Mouse (Mus musculus): Measurements from ENCODE around the gene Zdhhc18. TPM values are rescaled to one million over a fixed set of nuclear protein-coding genes. Genes with fewer than 3 reads are reported as not detected.

Zdhhc18 gene
- polyA plus RNA-seq, 1 experiment from 2014 or later = 3.1 TPM

DNA sequence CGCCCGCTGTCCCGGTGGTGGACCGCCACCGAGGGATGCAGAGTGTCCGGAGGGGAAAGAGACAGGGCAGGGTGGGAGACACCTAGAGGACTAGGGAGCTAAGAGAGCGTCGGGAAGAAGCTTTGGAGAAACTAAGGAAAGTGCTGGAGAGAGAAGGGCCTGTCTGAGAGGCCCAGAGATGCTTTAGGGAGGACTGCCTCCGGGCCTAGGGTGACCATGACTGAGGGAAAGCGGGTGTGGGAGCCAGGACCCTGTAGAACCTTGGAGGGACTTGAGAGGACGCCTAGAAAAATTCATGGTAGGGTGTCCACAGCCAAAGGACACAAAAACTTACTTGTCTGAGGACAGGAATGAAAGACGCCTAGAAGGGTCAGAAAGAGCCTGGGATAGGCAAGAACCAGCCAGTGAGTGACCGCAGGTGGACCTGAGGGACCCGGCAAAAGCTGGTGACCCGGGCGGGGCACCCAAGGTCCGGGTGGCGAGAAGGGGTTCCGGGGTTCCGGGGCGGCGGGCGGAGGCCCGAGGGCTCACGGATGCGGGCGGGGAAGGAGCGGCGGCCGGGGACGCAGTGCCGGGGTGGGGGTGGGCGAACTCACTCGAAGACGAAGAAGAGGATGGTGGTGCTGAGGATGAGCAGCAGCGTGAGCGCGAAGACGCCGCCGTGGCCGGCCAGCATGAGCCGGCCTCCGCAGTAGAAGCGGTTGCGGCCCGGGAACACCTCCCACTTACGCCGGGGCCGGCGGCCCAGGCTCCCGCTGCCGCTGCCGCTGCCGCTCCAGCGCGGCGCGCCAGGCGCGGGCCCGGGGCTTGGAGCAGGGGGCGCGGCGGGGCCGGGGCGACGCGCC lies 17.2 kb downstream of the Zdhhc18 start:
- Histone ChIP-seq H3K9ac (replicated peaks; ENCODE audit: low read length) (peak overlapping the region; percentile 91), H3K36me3 (replicated peaks; ENCODE audit: control insufficient read depth, insufficient read depth, low read depth, low read length) (no peaks in the 10 kb centered on the region), H3K27me3 (ENCODE audit: control insufficient read depth, insufficient read depth, low read length) (no peaks in the 10 kb centered on the region), H3K4me3 (ENCODE audit: low read depth, low read length) (peak overlapping the region; percentile 87), H3K4me1 (ENCODE audit: control insufficient read depth, insufficient read depth, low read length) (no peaks in the 10 kb centered on the region), H3K9me3 (replicated peaks; ENCODE audit: control insufficient read depth, low read length) (no peaks in the 10 kb centered on the region), H3K4me2 (ENCODE audit: low read depth, low read length) (peak overlapping the region; percentile 92), H3K27ac (replicated peaks; ENCODE audit: low read depth, low read length) (0 out of 2 replicates have a peak overlapping the region, but pooled peaks have one; percentile 47)
- under 1% methylated on average over 49 of the region's 69 CpGs for WGBS
- DNase-seq (ENCODE audit: low spot score) (peak; percentile 62), ATAC-seq (replicated peaks; ENCODE audit: insufficient number of reproducible peaks, low FRiP score, low TSS enrichment, low read depth) (peak; percentile 36; the same call in 1 of the 2 replicates)

DNA sequence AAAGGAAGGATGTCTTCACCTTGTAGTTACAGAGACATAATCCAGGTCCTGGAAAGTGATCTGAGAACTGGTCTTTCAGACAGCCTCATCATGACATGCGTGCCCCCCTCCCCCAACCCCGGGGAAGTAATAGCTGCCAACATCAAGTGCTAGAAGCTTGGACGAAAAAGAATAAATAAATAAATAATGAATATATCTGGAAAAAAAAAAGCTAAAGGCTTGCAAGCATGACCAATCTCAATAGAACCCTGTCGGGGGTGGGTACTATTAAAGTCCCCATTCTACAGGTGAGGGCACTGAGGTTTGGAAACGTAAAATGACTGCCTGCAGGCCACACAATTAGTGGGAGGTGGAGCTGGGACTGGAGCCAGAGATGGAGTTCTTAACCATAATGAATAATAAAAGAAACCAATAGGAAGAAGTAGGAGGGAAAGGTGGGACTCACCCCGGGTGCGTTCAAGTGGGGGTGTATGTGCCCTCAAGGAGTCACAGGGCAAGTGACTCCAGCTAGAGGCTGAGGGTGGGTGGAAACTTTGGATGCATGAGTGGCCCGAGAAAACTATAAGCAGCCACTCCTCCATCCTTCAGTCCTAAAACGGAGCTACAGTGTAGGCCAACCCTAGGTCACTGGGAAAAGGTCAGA lies 18.1 kb downstream of the Zdhhc18 start:
- Histone ChIP-seq H3K4me2 (ENCODE audit: low read depth, low read length) (peak overlapping the region; percentile 92), H3K36me3 (replicated peaks; ENCODE audit: control insufficient read depth, insufficient read depth, low read depth, low read length) (no peaks in the 10 kb centered on the region), H3K4me3 (ENCODE audit: low read depth, low read length) (peak overlapping the region; percentile 87), H3K4me1 (ENCODE audit: control insufficient read depth, insufficient read depth, low read length) (no peaks in the 10 kb centered on the region), H3K9ac (replicated peaks; ENCODE audit: low read length) (peak overlapping the region; percentile 91), H3K9me3 (replicated peaks; ENCODE audit: control insufficient read depth, low read length) (no peaks in the 10 kb centered on the region), H3K27me3 (ENCODE audit: control insufficient read depth, insufficient read depth, low read length) (no peaks in the 10 kb centered on the region), H3K27ac (replicated peaks; ENCODE audit: low read depth, low read length) (no peak overlapping the region)
- ATAC-seq (replicated peaks; ENCODE audit: insufficient number of reproducible peaks, low FRiP score, low TSS enrichment, low read depth) = no peak
- DNase-seq (ENCODE audit: low spot score) = no peak
- WGBS = 45% methylated on average over 9 of the region's 9 CpGs

DNA sequence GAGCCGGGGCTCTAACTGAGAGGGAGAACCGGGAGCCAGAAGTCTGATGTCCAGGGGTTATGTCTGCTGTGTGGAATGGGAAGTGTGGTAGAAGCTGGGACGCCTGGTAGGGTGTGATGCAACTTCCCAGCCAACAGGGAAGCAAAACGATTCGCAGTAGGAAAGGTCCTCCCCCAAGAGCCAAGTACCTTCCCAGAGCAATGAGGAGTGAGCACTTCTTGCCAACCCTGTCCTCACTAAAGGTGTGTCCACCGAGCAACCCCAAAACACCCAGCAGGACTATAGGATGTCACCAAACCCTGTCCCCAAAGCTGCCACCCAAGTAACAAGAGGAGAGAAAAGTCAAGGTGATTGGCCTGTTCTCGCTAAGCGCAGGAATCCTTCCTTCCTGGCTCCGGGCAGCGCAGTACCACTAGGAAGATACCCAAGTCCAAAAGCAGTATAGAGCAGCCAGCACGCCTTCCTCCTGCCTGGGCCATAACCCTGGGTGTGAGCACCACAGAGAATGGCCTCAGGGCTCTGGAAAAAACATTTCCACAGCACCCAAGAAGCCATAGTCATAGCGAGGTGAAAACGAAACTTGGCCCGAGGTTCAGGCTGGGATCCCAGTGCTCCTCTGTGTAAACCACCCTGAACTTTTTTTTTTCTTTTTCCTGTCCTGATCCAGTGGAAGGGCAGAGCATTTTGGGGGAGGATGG lies 18.7 kb downstream of the Zdhhc18 start:
- no peaks in the 10 kb centered on the region for H3K4me1 ChIP-seq (ENCODE audit: control insufficient read depth, insufficient read depth, low read length)
- no peaks in the 10 kb centered on the region for H3K9me3 ChIP-seq (replicated peaks; ENCODE audit: control insufficient read depth, low read length)
- no peak overlapping the region for H3K27ac ChIP-seq (replicated peaks; ENCODE audit: low read depth, low read length)
- no peaks in the 10 kb centered on the region for H3K36me3 ChIP-seq (replicated peaks; ENCODE audit: control insufficient read depth, insufficient read depth, low read depth, low read length)
- no peaks in the 10 kb centered on the region for H3K27me3 ChIP-seq (ENCODE audit: control insufficient read depth, insufficient read depth, low read length)
- ATAC-seq (replicated peaks; ENCODE audit: insufficient number of reproducible peaks, low FRiP score, low TSS enrichment, low read depth) (no peak), DNase-seq (ENCODE audit: low spot score) (no peak)
- no peak overlapping the region for H3K9ac ChIP-seq (replicated peaks; ENCODE audit: low read length)
- no peak overlapping the region for H3K4me3 ChIP-seq (ENCODE audit: low read depth, low read length)
- 80% methylated on average over 14 of the region's 14 CpGs for WGBS
- H3K4me2 ChIP-seq (ENCODE audit: low read depth, low read length) = no peak overlapping the region

DNA sequence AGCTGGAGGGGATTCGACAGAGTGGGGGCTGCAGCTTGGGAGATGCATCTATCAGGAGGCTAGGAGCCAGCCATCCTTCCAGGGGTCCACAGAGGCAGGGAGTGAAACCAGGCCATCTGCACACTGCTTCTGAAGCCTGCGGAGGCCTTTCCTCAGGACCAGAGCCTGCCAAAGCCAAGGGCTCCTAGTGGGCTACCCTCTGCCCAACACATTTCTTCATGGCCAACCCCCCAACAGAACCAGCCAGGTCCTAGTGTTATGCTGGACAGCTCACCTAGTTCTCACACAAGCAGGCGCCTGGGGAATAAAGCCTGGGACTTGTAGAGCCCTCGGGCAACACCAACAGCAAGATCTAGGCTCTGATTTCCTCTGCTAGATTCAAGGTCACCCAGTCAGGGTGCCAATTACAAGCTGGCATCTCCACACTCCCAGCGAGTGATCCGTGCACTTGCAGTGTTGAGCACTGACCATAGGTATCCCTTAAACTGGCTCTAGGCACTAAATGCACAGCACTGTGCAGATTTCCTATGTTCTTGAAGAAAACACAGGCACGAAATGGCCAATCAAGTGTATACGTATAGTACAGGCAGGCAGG lies 19.5 kb downstream of the Zdhhc18 start:
- ATAC-seq (replicated peaks; ENCODE audit: insufficient number of reproducible peaks, low FRiP score, low TSS enrichment, low read depth) = no peak

DNA sequence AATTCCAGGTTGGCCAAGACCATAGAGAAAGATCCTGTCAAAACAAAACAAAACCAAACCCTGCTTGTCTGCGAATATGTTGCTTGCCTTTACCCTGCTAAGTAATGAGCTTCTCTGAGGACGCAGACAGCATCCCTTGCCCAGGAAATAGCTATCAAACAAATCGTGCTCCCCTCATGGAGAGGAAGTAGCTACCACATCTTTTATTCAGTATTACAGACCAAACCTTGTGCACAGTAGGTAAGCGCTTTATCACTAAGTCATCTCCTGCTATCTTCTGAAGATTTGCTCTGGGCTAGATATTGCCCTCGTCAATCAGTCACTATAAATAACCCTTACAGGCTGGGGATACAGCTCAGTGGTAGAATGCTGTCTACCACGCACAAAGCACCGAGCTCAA lies 20.8 kb downstream of the Zdhhc18 start:
- Histone ChIP-seq H3K36me3 (replicated peaks; ENCODE audit: control insufficient read depth, insufficient read depth, low read depth, low read length) (no peaks in the 10 kb centered on the region), H3K27ac (replicated peaks; ENCODE audit: low read depth, low read length) (no peak overlapping the region), H3K9ac (replicated peaks; ENCODE audit: low read length) (no peak overlapping the region), H3K27me3 (ENCODE audit: control insufficient read depth, insufficient read depth, low read length) (no peaks in the 10 kb centered on the region), H3K4me1 (ENCODE audit: control insufficient read depth, insufficient read depth, low read length) (no peaks in the 10 kb centered on the region), H3K4me2 (ENCODE audit: low read depth, low read length) (no peak overlapping the region), H3K4me3 (ENCODE audit: low read depth, low read length) (no peak overlapping the region), H3K9me3 (replicated peaks; ENCODE audit: control insufficient read depth, low read length) (no peaks in the 10 kb centered on the region)
- no peak for ATAC-seq (replicated peaks; ENCODE audit: insufficient number of reproducible peaks, low FRiP score, low TSS enrichment, low read depth)
- no peak for DNase-seq (ENCODE audit: low spot score)
- 95% methylated on average over 7 of the region's 7 CpGs for WGBS

More for the DNA sequence above, 19.5 kb downstream of the Zdhhc18 start:
- no peak overlapping the region for H3K4me2 ChIP-seq (ENCODE audit: low read depth, low read length)
- H3K4me1 ChIP-seq (ENCODE audit: control insufficient read depth, insufficient read depth, low read length) = no peaks in the 10 kb centered on the region
- H3K36me3 ChIP-seq (replicated peaks; ENCODE audit: control insufficient read depth, insufficient read depth, low read depth, low read length) = no peaks in the 10 kb centered on the region
- H3K4me3 ChIP-seq (ENCODE audit: low read depth, low read length) = no peak overlapping the region
- H3K9me3 ChIP-seq (replicated peaks; ENCODE audit: control insufficient read depth, low read length) = no peaks in the 10 kb centered on the region
- H3K9ac ChIP-seq (replicated peaks; ENCODE audit: low read length) = no peak overlapping the region
- 92% methylated on average over 8 of the region's 8 CpGs for WGBS
- H3K27me3 ChIP-seq (ENCODE audit: control insufficient read depth, insufficient read depth, low read length) = no peaks in the 10 kb centered on the region
- DNase-seq (ENCODE audit: low spot score) = no peak
- H3K27ac ChIP-seq (replicated peaks; ENCODE audit: low read depth, low read length) = no peak overlapping the region

DNA sequence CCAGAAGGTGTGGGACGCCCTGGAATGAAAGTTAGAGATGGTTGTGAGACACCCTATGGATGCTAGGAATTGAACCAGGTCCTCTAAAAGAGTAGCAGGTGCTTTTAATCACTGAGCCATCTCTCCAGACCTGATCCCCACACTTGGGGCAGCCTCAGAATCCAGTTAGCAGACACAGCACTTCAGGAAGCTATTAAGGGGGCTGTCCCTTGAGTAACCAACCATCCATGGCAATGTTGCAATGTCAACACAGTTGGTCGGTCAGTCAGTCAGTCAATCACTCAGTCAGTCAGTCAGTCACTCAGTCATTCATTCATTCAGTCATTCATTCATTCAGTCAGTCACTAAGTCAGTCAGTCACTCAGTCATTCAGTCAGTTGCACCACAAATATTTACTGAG lies 21.4 kb downstream of the Zdhhc18 start:
- Histone ChIP-seq H3K4me1 (ENCODE audit: control insufficient read depth, insufficient read depth, low read length) (no peaks in the 10 kb centered on the region), H3K36me3 (replicated peaks; ENCODE audit: control insufficient read depth, insufficient read depth, low read depth, low read length) (no peaks in the 10 kb centered on the region), H3K9ac (replicated peaks; ENCODE audit: low read length) (no peak overlapping the region), H3K4me3 (ENCODE audit: low read depth, low read length) (no peak overlapping the region), H3K27me3 (ENCODE audit: control insufficient read depth, insufficient read depth, low read length) (no peaks in the 10 kb centered on the region), H3K9me3 (replicated peaks; ENCODE audit: control insufficient read depth, low read length) (no peaks in the 10 kb centered on the region), H3K27ac (replicated peaks; ENCODE audit: low read depth, low read length) (no peak overlapping the region), H3K4me2 (ENCODE audit: low read depth, low read length) (no peak overlapping the region)
- DNase-seq (ENCODE audit: low spot score) = no peak
- WGBS = 71% methylated on average over 2 of the region's 2 CpGs
- no peak for ATAC-seq (replicated peaks; ENCODE audit: insufficient number of reproducible peaks, low FRiP score, low TSS enrichment, low read depth)

- H3K27ac ChIP-seq (replicated peaks; ENCODE audit: low read depth, low read length) = no peak overlapping the region
- no peaks in the 10 kb centered on the region for H3K4me1 ChIP-seq (ENCODE audit: control insufficient read depth, insufficient read depth, low read length)
- DNase-seq (ENCODE audit: low spot score) = no peak
- no peaks in the 10 kb centered on the region for H3K9me3 ChIP-seq (replicated peaks; ENCODE audit: control insufficient read depth, low read length)
- no peaks in the 10 kb centered on the region for H3K36me3 ChIP-seq (replicated peaks; ENCODE audit: control insufficient read depth, insufficient read depth, low read depth, low read length)
- H3K27me3 ChIP-seq (ENCODE audit: control insufficient read depth, insufficient read depth, low read length) = no peaks in the 10 kb centered on the region
- 89% methylated on average over 14 of the region's 14 CpGs for WGBS
- no peak overlapping the region for H3K9ac ChIP-seq (replicated peaks; ENCODE audit: low read length)
- ATAC-seq (replicated peaks; ENCODE audit: insufficient number of reproducible peaks, low FRiP score, low TSS enrichment, low read depth) = no peak
- no peak overlapping the region for H3K4me2 ChIP-seq (ENCODE audit: low read depth, low read length)
- no peak overlapping the region for H3K4me3 ChIP-seq (ENCODE audit: low read depth, low read length)
Observed at GRCm38 (mm10) chr4:133627039-133627438, 22.9 kb downstream of the Zdhhc18 start.

Measured in embryonic facial prominence, embryonic 11.5 days (tissue).